Mouse (Mus musculus): Measurements from ENCODE around the gene Hyal3.

DNA sequence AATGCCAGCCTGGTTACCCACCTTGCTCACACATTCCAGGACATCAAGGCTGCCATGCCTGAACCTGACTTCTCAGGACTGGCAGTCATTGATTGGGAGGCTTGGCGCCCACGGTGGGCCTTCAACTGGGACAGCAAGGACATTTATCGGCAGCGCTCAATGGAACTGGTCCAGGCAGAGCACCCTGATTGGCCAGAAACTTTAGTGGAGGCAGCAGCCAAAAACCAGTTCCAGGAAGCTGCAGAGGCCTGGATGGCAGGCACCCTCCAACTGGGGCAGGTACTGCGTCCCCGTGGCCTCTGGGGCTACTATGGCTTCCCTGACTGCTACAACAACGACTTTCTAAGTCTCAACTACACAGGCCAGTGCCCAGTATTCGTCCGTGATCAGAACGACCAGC lies 2.7 kb upstream of the Hyal3 start:
- TF ChIP-seq EP300 (IDR thresholded peaks at IDR 0.05): no peak
- no peak for TF ChIP-seq CTCF (IDR thresholded peaks at IDR 0.05)

All from lung, postnatal 0 days (tissue).